Mouse (Mus musculus) midbrain, embryonic 13.5 days (tissue): ENCODE results near the gene Tprgl. TPM values are rescaled to one million over a fixed set of nuclear protein-coding genes. Genes with fewer than 3 reads are reported as not detected.

ENCODE experiments used
- polyA plus RNA-seq: library from polyadenylated mRNA; unstranded; fragments of >200 nt; fragmentation: Nextera tagmentation; extraction: Ambion mirVana; gene quantifications from 2 replicates; pipeline ENCODE4 v1.2.1, GENCODE M21; 2015

Tprgl gene
- polyA plus RNA-seq, 1 experiment from 2014 or later, result 173 TPM

Other genes starting within 250 kb of the Tprgl start
- 68.2 and 78.9 TPM in 2 replicates for gene A430005L14Rik, start 203.4 kb downstream of the Tprgl start, polyA plus RNA-seq
- 12.0 and 13.0 TPM in 2 replicates for gene Dffb, start 185.5 kb downstream of the Tprgl start, polyA plus RNA-seq
- gene Cep104, start 185.5 kb downstream of the Tprgl start, polyA plus RNA-seq, result 18.0 and 20.4 TPM in 2 replicates
- 21.2 and 24.7 TPM in 2 replicates for gene Lrrc47, start 148.9 kb downstream of the Tprgl start, polyA plus RNA-seq
- 4.7 and 6.1 TPM in 2 replicates for gene Smim1, start 134.4 kb downstream of the Tprgl start, polyA plus RNA-seq
- gene Ccdc27, start 118.0 kb downstream of the Tprgl start, polyA plus RNA-seq, result not detected in 2 replicates
- gene Trp73, start 20.5 kb downstream of the Tprgl start, polyA plus RNA-seq, result 0.55 and 1.5 TPM in 2 replicates
- 47.8 and 50.9 TPM in 2 replicates for gene Wrap73, start 18.3 kb downstream of the Tprgl start, polyA plus RNA-seq
- gene Megf6, start 10.1 kb upstream of the Tprgl start, polyA plus RNA-seq, result 6.8 and 6.9 TPM in 2 replicates
- 0.18 and 0.32 TPM in 2 replicates for gene Arhgef16, start 141.0 kb upstream of the Tprgl start, polyA plus RNA-seq
- 0.24 TPM in 1 of 2 replicates, not detected in the other for gene B230104I21Rik, start 175.5 kb upstream of the Tprgl start, polyA plus RNA-seq